Mouse (Mus musculus) liver, adult 2 months (tissue): ENCODE results near the gene Tmem231. TPM values are rescaled to one million over a fixed set of nuclear protein-coding genes. Genes with fewer than 3 reads are reported as not detected.

Experiments used
- DNase-seq: peaks from one replicate; pipeline ENCODE4 v3.0.0-alpha.2; 2011; ENCODE audit warnings: low read depth, low spot score; ENCODE audit errors: extremely low read depth
- H3K27ac ChIP-seq: fragments of 200-500 bp; replicated peaks from 2 replicates; pipeline ENCODE4 v1.5.1; 2012; ENCODE audit warnings: low read depth, mild to moderate bottlenecking, control low read depth, inconsistent platforms, low read length; ENCODE audit not compliant: insufficient read depth
- H3K27me3 ChIP-seq: fragments of 200-500 bp; 2 replicates; pipeline ENCODE4 v1.6.1; 2012; ENCODE audit warnings: mild to moderate bottlenecking, moderate library complexity, low read length, inconsistent platforms; ENCODE audit not compliant: control insufficient read depth, insufficient read depth
- H3K36me3 ChIP-seq: fragments of 200-500 bp; 2 replicates; pipeline ENCODE4 v1.6.1; 2012; ENCODE audit warnings: low read length, inconsistent platforms; ENCODE audit not compliant: control insufficient read depth, insufficient read depth
- H3K4me1 ChIP-seq: fragments of 200-500 bp; 2 replicates; pipeline ENCODE4 v1.6.1; 2011; ENCODE audit warnings: low read length; ENCODE audit not compliant: control insufficient read depth, insufficient read depth
- H3K4me3 ChIP-seq: fragments of 200-500 bp; 2 replicates; pipeline ENCODE4 v1.5.1; 2011; ENCODE audit warnings: low read depth, mild to moderate bottlenecking, control low read depth, low read length, moderate library complexity; ENCODE audit not compliant: insufficient read depth
- H3K79me2 ChIP-seq: fragments of 200-500 bp; 2 replicates; pipeline ENCODE4 v1.6.1; 2012; ENCODE audit warnings: inconsistent platforms, mild to moderate bottlenecking, low read length, moderate library complexity; ENCODE audit not compliant: control insufficient read depth, insufficient read depth
- H3K9ac ChIP-seq: fragments of 200-500 bp; 2 replicates; pipeline ENCODE4 v1.6.1; 2012; ENCODE audit warnings: low read depth, mild to moderate bottlenecking, control low read depth, inconsistent platforms, low read length
- CTCF ChIP-seq: fragments of 200-500 bp; IDR thresholded peaks from 2 replicates; pipeline ENCODE4 v1.5.1; 2011; ENCODE audit warnings: low read depth, low read length, control low read depth
- POLR2A ChIP-seq: fragments of 200-500 bp; IDR thresholded peaks from 2 replicates; pipeline ENCODE4 v1.6.1; 2011; ENCODE audit warnings: low read length, control low read depth; ENCODE audit not compliant: insufficient read depth; ENCODE audit errors: extremely low read depth
- WGBS: fragments of 180-500 bp; shearing (Covaris S2); methylation state at CpG from one replicate; pipeline ENCODE4 v1.1.7; 2018; 5-methylcytosine and 5-hydroxymethylcytosine counted together
- polyA plus RNA-seq: library from polyadenylated mRNA; depleted of rRNA; stranded (reverse); fragments of >200 nt; gene quantifications from 2 replicates; pipeline ENCODE4 v1.2.3, GENCODE M21; 2012; rRNA removed
- total RNA-seq: library from RNA; depleted of rRNA; stranded (reverse); fragments of >200 nt; gene quantifications from 2 replicates; pipeline ENCODE4 v1.2.3, GENCODE M21; 2014; rRNA removed

Tmem231 gene
- total and polyA plus RNA-seq, 2 experiments, result 0.09 to 0.17 TPM

DNA sequence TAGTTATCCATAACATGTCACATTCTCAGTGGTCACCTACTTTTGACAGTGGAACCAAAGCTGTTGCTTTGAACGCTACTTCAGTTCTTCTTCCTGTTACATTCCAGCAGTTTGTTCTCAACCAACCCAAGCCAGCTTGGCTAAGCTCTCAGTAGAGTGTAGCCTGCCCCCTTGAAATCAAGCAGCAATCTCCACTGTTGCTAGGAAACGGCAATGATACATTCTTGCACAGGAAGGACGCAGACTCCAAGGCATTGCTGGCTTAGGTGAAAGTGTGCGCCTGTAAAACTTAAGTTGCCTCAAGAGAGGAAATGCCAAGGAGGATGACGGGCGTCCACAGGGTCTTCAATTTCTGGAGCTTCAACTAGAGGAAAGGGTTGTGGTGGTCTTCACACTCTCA lies 67.8 kb downstream of the Tmem231 start:
- H3K27ac ChIP-seq, result no peak overlapping the region
- 85% methylated on average over 6 of the region's 6 CpGs for WGBS
- H3K9ac ChIP-seq, result no peak overlapping the region
- H3K27me3 ChIP-seq, result no peaks in the 10 kb centered on the region
- H3K4me3 ChIP-seq, result no peak overlapping the region
- DNase-seq, result no peak
- no peaks in the 10 kb centered on the region for H3K4me1 ChIP-seq
- H3K36me3 ChIP-seq, result peaks cover 10% of the 10 kb centered on the region
- TF ChIP-seq POLR2A (no peak), CTCF (no peak)
- no peaks in the 10 kb centered on the region for H3K79me2 ChIP-seq

DNA sequence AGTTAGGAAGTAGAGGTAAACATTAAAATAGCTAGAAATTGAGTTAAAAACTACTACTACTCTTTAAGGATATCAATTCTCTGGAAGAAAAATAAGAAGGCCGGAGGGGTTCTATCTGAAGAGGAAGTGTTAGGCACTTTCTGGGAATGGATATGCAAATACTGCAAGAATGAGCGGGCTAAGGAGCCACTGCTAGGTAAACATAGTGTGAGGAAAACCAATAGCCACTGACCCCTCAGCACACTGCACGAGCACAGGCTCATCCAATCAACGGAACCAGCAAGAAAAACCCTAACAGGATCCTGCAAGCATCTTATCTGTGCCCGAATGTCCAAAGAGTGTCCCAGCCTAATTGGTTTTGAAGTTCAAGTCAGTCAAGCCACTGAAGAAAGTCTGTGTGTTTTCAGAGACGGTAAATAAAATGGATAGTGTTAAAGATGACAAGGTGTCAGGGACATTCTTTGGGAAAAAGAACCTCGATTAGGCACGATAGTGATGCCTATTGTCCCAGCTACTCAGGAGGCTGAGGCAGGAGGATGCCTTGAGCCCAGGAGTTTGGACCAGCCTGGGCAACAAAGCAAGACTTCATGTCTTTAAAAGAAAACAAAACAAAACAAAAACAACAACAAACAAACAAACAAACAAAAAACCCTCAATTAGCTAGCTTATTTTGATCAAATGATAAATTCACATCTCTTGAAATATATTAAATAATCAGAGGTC lies 68.4 kb downstream of the Tmem231 start:
- Histone ChIP-seq H3K36me3 (peaks cover 10% of the 10 kb centered on the region), H3K9ac (no peak overlapping the region), H3K4me3 (no peak overlapping the region), H3K4me1 (no peaks in the 10 kb centered on the region), H3K27me3 (no peaks in the 10 kb centered on the region), H3K27ac (no peak overlapping the region), H3K79me2 (no peaks in the 10 kb centered on the region)
- 90% methylated on average over 8 of the region's 8 CpGs for WGBS
- DNase-seq, result no peak
- TF ChIP-seq POLR2A (no peak), CTCF (no peak)

- Histone ChIP-seq H3K27me3 (no peaks in the 10 kb centered on the region), H3K9ac (no peak overlapping the region), H3K79me2 (no peaks in the 10 kb centered on the region), H3K4me3 (no peak overlapping the region), H3K4me1 (no peaks in the 10 kb centered on the region), H3K36me3 (peaks cover 10% of the 10 kb centered on the region), H3K27ac (no peak overlapping the region)
- DNase-seq, result no peak
- WGBS, result 91% methylated on average over 8 of the region's 8 CpGs
- TF ChIP-seq POLR2A, result no peak
- TF ChIP-seq CTCF, result no peak
Observed at GRCm38 (mm10) chr8:111864648-111865047, 69.0 kb downstream of the Tmem231 start.

DNA sequence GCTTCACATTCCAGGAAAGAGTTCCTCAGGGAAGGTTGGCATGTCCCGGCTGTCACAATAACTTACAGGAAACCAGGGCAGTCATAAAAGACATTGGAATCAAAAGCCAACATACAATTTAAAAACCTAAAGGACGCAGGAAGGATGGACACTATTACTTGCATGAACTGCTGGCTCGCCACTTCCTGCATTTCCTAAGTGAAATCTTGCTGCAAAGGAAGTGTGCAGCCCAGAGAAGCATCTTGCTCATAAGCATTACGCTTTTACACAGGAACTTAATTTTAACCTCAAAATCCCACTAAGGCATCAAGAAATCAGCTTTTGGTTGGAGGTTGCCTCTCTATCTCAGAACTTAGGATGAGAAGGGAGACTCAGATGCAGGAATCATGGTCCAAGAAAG lies 70.4 kb downstream of the Tmem231 start:
- peaks cover 10% of the 10 kb centered on the region for H3K36me3 ChIP-seq
- no peak overlapping the region for H3K4me3 ChIP-seq
- H3K4me1 ChIP-seq, result no peaks in the 10 kb centered on the region
- no peaks in the 10 kb centered on the region for H3K79me2 ChIP-seq
- TF ChIP-seq CTCF (no peak), POLR2A (no peak)
- WGBS, result 76% methylated on average over 4 of the region's 4 CpGs
- no peaks in the 10 kb centered on the region for H3K27me3 ChIP-seq
- H3K27ac ChIP-seq, result no peak overlapping the region
- DNase-seq, result no peak
- H3K9ac ChIP-seq, result no peak overlapping the region

Other genes with a start within 250 kb of the Tmem231 start
- gene Ctrb1, start 242.9 kb downstream of the Tmem231 start, total RNA-seq, result 50.9 and 134 TPM in 2 replicates
- gene Ctrb1, start 242.9 kb downstream of the Tmem231 start, polyA plus RNA-seq, result 1.9 and 5.3 TPM in 2 replicates
- gene Bcar1, start 190.1 kb downstream of the Tmem231 start, total RNA-seq, result 11.3 and 18.0 TPM in 2 replicates
- 41.2 and 53.2 TPM in 2 replicates for gene Bcar1, start 190.1 kb downstream of the Tmem231 start, polyA plus RNA-seq
- gene Cfdp1, start 79.6 kb downstream of the Tmem231 start, total RNA-seq, result 27.6 and 40.7 TPM in 2 replicates
- gene Cfdp1, start 79.6 kb downstream of the Tmem231 start, polyA plus RNA-seq, result 3.8 and 4.6 TPM in 2 replicates
- 5.0 and 7.9 TPM in 2 replicates for gene Tmem170, start 57.1 kb downstream of the Tmem231 start, total RNA-seq
- gene Tmem170, start 57.1 kb downstream of the Tmem231 start, polyA plus RNA-seq, result 3.3 and 3.8 TPM in 2 replicates
- not detected in 2 replicates for gene Chst5, start 23.4 kb downstream of the Tmem231 start, total RNA-seq
- not detected in 2 replicates for gene Chst5, start 23.4 kb downstream of the Tmem231 start, polyA plus RNA-seq
- 39.5 and 42.6 TPM in 2 replicates for gene Gabarapl2, start 6.8 kb upstream of the Tmem231 start, total RNA-seq
- gene Gabarapl2, start 6.8 kb upstream of the Tmem231 start, polyA plus RNA-seq, result 24.1 and 26.8 TPM in 2 replicates
- gene Adat1, start 58.4 kb upstream of the Tmem231 start, total RNA-seq, result 2.8 TPM in 2 replicates
- gene Adat1, start 58.4 kb upstream of the Tmem231 start, polyA plus RNA-seq, result 2.1 and 2.7 TPM in 2 replicates
- 50.9 and 53.3 TPM in 2 replicates for gene Kars, start 77.4 kb upstream of the Tmem231 start, total RNA-seq
- 27.3 and 29.5 TPM in 2 replicates for gene Kars, start 77.4 kb upstream of the Tmem231 start, polyA plus RNA-seq
- gene Terf2ip, start 77.5 kb upstream of the Tmem231 start, total RNA-seq, result 4.9 and 5.2 TPM in 2 replicates
- 5.0 and 5.7 TPM in 2 replicates for gene Terf2ip, start 77.5 kb upstream of the Tmem231 start, polyA plus RNA-seq
- not detected in 2 replicates for gene Gm6793, start 81.2 kb upstream of the Tmem231 start, total RNA-seq
- not detected in 2 replicates for gene Gm6793, start 81.2 kb upstream of the Tmem231 start, polyA plus RNA-seq